Mouse (Mus musculus): ENCODE measurements around the gene Fgd2. TPM values are rescaled to one million over a fixed set of nuclear protein-coding genes. Genes with fewer than 3 reads are reported as not detected.
"Not testable (repeated sequence)": the region's sequence is repeated elsewhere in the genome, so short reads cannot be mapped to it uniquely, and the experiment has no call there.

Fgd2 gene
- polyA plus RNA-seq (2016; fragmentation: Nextera tagmentation; extraction: Ambion mirVana) = 10.2 and 12.3 TPM in 2 replicates

- H3K27ac ChIP-seq (replicated peaks) = 0 out of 2 replicates have a peak within 1 kb of the TSS, but pooled peaks have one; percentile 32
- no peak for DNase-seq (ENCODE audit: low spot score)
- H3K4me1 ChIP-seq = peaks cover 35% of the 10 kb centered on the region
- H3K4me3 ChIP-seq = peak within 1 kb of the TSS; percentile 23; the same call in 1 of the 2 replicates
- no peaks in the 10 kb centered on the region for H3K27me3 ChIP-seq (replicated peaks; ENCODE audit: low read depth, poor library complexity, severe bottlenecking)
- no peaks in the 10 kb centered on the region for H3K36me3 ChIP-seq (replicated peaks)
- no peaks in the 10 kb centered on the region for H3K9me3 ChIP-seq
- WGBS = 23% methylated on average over 5 of the region's 5 CpGs
Observed at GRCm38 (mm10) chr17:29360761-29361221, at the start of gene Fgd2. Fgd2 (plus strand) TSS chr17:29360914.

GRCm38 (mm10) chr17:29311602-29312001 is 49.1 kb upstream of the Fgd2 start:
- WGBS = 90% methylated on average over 8 of the region's 8 CpGs

DNA sequence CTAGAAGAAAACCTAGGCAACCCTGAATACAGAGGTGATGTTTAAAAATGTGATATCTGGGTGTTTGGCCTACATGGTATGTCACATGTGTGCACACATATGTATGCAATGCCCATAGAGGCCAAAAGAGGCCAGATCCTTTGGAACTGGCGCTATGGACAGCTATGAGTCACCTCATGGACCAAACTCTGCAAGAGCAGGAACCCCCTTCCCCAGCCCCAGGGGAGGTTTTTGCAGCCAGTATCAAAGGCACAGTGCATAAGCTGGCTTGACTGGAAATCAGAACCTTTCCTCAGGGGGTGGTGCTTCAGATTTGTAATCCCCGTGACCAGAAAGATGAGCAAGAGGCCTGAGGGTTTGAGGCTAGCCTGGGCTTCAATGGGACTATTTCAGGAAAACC is 48.6 kb upstream of the Fgd2 start:
- peaks cover 23% of the 10 kb centered on the region for H3K4me1 ChIP-seq
- H3K36me3 ChIP-seq (replicated peaks) = no peaks in the 10 kb centered on the region
- no peak overlapping the region for H3K4me3 ChIP-seq
- no peak overlapping the region for H3K27ac ChIP-seq (replicated peaks)
- H3K9me3 ChIP-seq = peaks cover 6% of the 10 kb centered on the region; the same call in 1 of the 2 replicates
- 90% methylated on average over 2 of the region's 2 CpGs for WGBS
- no peak for DNase-seq (ENCODE audit: low spot score)
- H3K27me3 ChIP-seq (replicated peaks; ENCODE audit: low read depth, poor library complexity, severe bottlenecking) = peaks cover 4% of the 10 kb centered on the region; the same call in 1 of the 2 replicates

More at GRCm38 (mm10) chr17:29311602-29312001, 49.1 kb upstream of the Fgd2 start:
- peaks cover 6% of the 10 kb centered on the region; the same call in 1 of the 2 replicates for H3K9me3 ChIP-seq
- H3K36me3 ChIP-seq (replicated peaks) = no peaks in the 10 kb centered on the region
- no peak overlapping the region for H3K4me3 ChIP-seq
- no peak overlapping the region for H3K27ac ChIP-seq (replicated peaks)
- H3K27me3 ChIP-seq (replicated peaks; ENCODE audit: low read depth, poor library complexity, severe bottlenecking) = peaks cover 4% of the 10 kb centered on the region; the same call in 1 of the 2 replicates
- peaks cover 19% of the 10 kb centered on the region for H3K4me1 ChIP-seq
- no peak for DNase-seq (ENCODE audit: low spot score)

DNA sequence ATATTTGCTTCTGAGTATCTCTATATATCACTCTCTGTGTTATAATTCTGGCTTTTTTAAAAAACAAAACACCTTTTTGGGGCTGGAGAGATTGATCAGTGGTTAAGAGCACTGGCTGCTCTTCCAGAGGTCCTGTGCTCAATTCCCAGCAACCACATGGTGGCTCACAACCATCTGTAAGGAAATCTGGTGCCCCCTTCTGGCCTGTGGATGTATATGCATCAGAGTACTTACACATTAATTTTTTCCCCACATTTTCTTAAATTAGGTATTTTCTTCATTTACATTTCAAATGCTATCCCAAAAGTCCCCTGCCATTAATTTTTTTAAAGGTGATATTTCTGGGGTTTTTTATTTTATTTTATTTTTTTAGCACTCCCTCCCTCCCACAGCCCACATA is 47.4 kb upstream of the Fgd2 start:
- Histone ChIP-seq H3K27ac (replicated peaks) (no peak overlapping the region), H3K4me3 (no peak overlapping the region), H3K36me3 (replicated peaks) (no peaks in the 10 kb centered on the region), H3K9me3 (peaks cover 6% of the 10 kb centered on the region; the same call in 1 of the 2 replicates), H3K4me1 (peaks cover 20% of the 10 kb centered on the region), H3K27me3 (replicated peaks; ENCODE audit: low read depth, poor library complexity, severe bottlenecking) (no peaks in the 10 kb centered on the region)
- no peak for DNase-seq (ENCODE audit: low spot score)

DNA sequence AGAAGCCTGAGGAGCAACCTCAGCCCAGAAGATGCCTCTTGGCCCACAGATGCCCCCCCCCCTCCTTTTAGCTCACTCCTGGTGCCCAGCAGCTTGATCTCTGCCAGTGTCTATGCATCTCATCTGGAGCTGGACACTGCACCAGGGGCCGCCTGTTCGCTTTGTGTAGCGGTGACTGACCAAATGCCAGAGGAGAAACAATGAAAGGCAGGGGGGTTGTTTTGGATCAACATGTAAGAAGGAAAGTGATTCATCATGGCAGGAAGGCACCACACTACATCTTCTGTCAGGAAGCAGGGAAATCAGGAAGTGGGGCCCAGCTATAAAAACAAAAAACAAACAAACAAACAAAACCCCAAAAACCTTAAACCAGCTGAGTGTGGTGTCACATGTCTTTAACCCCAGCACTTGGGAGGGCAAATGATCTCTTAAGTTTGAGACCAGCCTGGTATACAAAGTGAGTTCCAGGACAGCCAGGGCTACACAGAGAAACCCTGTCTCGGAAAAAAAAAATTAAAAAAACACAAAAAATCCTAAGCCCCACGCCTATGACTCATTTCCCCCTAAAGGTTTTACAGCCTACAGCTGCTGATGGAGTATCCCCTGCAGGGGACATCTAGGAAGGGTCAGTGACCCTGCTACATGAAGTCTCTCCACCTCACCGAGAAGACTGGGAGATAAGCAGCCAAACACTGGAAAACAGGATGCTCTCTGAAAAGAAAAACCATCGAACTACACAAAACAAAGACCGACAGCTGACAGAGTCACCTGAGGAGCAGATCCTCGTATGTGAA is 44.8 kb upstream of the Fgd2 start:
- Histone ChIP-seq H3K4me1 (peaks cover 33% of the 10 kb centered on the region), H3K27me3 (replicated peaks; ENCODE audit: low read depth, poor library complexity, severe bottlenecking) (peaks cover 24% of the 10 kb centered on the region), H3K4me3 (no peak overlapping the region), H3K36me3 (replicated peaks) (no peaks in the 10 kb centered on the region), H3K9me3 (peaks cover 6% of the 10 kb centered on the region; the same call in 1 of the 2 replicates), H3K27ac (replicated peaks) (peak overlapping the region; percentile 65; the same call in 1 of the 2 replicates)
- no peak for DNase-seq (ENCODE audit: low spot score)
- WGBS = 37% methylated on average over 9 of the region's 9 CpGs

- H3K4me3 ChIP-seq = no peak overlapping the region
- peaks cover 6% of the 10 kb centered on the region; the same call in 1 of the 2 replicates for H3K9me3 ChIP-seq
- WGBS = 73% methylated on average over 3 of the region's 3 CpGs
- H3K36me3 ChIP-seq (replicated peaks) = no peaks in the 10 kb centered on the region
- H3K4me1 ChIP-seq = peaks cover 40% of the 10 kb centered on the region
- DNase-seq (ENCODE audit: low spot score) = no peak
- H3K27ac ChIP-seq (replicated peaks) = peak overlapping the region; percentile 51; the same call in 1 of the 2 replicates
- peaks cover 34% of the 10 kb centered on the region for H3K27me3 ChIP-seq (replicated peaks; ENCODE audit: low read depth, poor library complexity, severe bottlenecking)
Observed at GRCm38 (mm10) chr17:29316891-29317290, 43.8 kb upstream of the Fgd2 start.

DNA sequence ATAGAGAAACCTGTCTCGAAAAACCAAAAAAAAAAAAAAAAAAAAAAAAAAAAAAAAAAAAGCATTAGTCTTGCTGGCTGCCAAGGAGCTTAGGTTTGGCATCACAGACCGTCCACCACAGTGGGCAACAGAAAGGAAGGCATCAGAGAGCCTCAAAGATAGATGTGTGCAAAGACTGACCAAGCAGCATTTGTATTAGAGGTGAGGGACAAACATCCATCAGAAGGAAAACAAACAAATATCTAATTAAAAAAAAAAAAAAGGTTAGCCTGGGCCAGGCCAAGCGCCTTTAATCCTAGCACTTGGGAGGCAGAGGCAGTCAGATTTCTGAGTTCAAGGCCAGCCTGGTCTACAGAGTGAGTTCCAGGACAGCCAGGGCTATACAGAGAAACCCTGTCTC is 43.3 kb upstream of the Fgd2 start, which contains the start of gene Pi16:
Pi16 (plus strand) TSS at position 301 of the 400 bp plus-strand sequence.
- H3K4me3 ChIP-seq; H3K36me3 ChIP-seq (replicated peaks); DNase-seq (ENCODE audit: low spot score); H3K9me3 ChIP-seq: not testable (repeated sequence)
- Histone ChIP-seq H3K4me1 (peaks cover 45% of the 10 kb centered on the region), H3K27me3 (replicated peaks; ENCODE audit: low read depth, poor library complexity, severe bottlenecking) (peaks cover 39% of the 10 kb centered on the region), H3K27ac (replicated peaks) (peak within 1 kb of the TSS; percentile 51; the same call in 1 of the 2 replicates)
- WGBS = 86% methylated on average over 3 of the region's 3 CpGs

DNA sequence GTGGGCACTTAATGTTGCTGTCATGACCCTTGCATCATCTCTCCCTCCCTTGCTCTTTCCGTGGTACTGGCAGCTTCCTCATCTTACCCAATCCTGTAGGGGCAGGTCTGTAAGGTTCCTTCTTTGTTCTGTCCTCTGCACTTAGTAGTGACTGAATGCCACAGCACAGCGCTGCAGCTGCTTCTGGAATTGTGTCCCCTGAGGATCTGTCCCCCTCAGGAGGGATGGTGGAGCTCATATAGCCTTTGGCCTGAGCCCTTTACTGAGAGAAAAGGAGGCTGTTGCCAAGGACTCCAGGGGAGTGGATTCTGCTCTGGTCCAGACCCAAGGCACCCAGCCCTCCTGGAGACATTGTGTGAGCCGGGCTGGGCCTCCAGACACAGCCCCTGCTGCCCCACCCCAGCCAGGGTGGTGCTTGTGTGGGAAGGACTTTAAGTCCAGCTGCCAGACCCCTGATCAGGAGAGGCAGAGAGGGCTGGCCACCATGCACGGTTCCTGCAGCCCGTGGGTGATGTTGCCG is 41.9 kb upstream of the Fgd2 start:
- peaks cover 53% of the 10 kb centered on the region for H3K27me3 ChIP-seq (replicated peaks; ENCODE audit: low read depth, poor library complexity, severe bottlenecking)
- no peak for DNase-seq (ENCODE audit: low spot score)
- H3K4me3 ChIP-seq = no peak overlapping the region
- peaks cover 51% of the 10 kb centered on the region for H3K4me1 ChIP-seq
- H3K9me3 ChIP-seq = no peaks in the 10 kb centered on the region
- no peak overlapping the region for H3K27ac ChIP-seq (replicated peaks)
- no peaks in the 10 kb centered on the region for H3K36me3 ChIP-seq (replicated peaks)
- WGBS = 51% methylated on average over 6 of the region's 6 CpGs

GRCm38 (mm10) chr17:29319476-29319875 is 41.2 kb upstream of the Fgd2 start:
- Histone ChIP-seq H3K4me3 (no peak overlapping the region), H3K4me1 (peaks cover 51% of the 10 kb centered on the region), H3K36me3 (replicated peaks) (no peaks in the 10 kb centered on the region), H3K9me3 (no peaks in the 10 kb centered on the region), H3K27ac (replicated peaks) (no peak overlapping the region), H3K27me3 (replicated peaks; ENCODE audit: low read depth, poor library complexity, severe bottlenecking) (peaks cover 60% of the 10 kb centered on the region)
- 91% methylated on average over 7 of the region's 7 CpGs for WGBS
- DNase-seq (ENCODE audit: low spot score) = no peak

DNA sequence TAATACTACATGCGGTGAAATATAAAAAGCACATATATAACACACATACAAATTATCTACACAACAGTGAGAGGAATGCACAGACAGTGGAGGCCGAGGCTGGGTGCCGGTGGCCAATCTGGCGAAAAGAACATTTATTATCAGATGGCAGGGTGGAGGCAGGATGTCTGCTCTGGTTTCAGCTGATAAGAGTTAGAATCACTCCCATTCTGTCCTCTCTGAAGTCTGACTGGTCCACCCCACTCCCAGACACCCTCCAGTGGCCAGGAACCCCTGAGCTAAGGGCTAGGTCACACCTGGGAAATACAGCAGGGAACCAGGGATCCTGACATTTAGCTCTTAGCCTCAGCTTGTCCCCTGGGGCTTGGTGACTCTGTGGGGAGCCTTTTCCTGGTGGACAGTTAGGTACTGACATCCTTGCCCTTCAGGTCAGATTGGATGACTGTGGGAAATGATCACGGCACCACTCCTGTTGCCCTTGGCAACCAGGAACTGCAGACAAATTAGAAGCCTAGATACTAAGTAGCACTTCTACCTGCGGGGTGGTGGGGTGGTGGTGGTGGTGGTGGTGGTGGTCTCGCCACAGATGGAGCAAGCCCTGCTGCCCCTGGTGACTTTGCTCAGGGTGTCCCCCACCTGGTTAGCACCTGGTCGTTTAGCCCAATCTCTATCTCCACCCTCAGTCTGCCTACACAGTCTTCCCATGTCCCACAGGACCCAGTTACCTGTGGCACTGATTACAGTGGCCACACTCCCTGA is 40.7 kb upstream of the Fgd2 start:
- DNase-seq (ENCODE audit: low spot score) = no peak
- peaks cover 63% of the 10 kb centered on the region for H3K27me3 ChIP-seq (replicated peaks; ENCODE audit: low read depth, poor library complexity, severe bottlenecking)
- WGBS = 69% methylated on average over 8 of the region's 8 CpGs
- no peak overlapping the region for H3K27ac ChIP-seq (replicated peaks)
- no peaks in the 10 kb centered on the region for H3K9me3 ChIP-seq
- no peak overlapping the region for H3K4me3 ChIP-seq
- no peaks in the 10 kb centered on the region for H3K36me3 ChIP-seq (replicated peaks)
- peaks cover 50% of the 10 kb centered on the region for H3K4me1 ChIP-seq

- WGBS = 7% methylated on average over 41 of the region's 41 CpGs
- DNase-seq (ENCODE audit: low spot score) = peak; percentile 43
- Histone ChIP-seq H3K27ac (replicated peaks) (peak overlapping the region; percentile 26; the same call in 1 of the 2 replicates), H3K27me3 (replicated peaks; ENCODE audit: low read depth, poor library complexity, severe bottlenecking) (peaks cover 80% of the 10 kb centered on the region), H3K36me3 (replicated peaks) (no peaks in the 10 kb centered on the region), H3K4me3 (peak overlapping the region; percentile 33), H3K4me1 (peaks cover 46% of the 10 kb centered on the region), H3K9me3 (no peaks in the 10 kb centered on the region)
Observed at GRCm38 (mm10) chr17:29321765-29322602, 38.7 kb upstream of the Fgd2 start.

All from embryonic facial prominence, embryonic 10.5 days (tissue).